Mouse (Mus musculus) midbrain, embryonic 16.5 days (tissue): ENCODE results near the gene Rhcg. TPM values are rescaled to one million over a fixed set of nuclear protein-coding genes. Genes with fewer than 3 reads are reported as not detected.
A peak's percentile ranks its signal among the peaks of the same experiment; 100 is the strongest.

Source experiments
- ATAC-seq: fragments of 200-750 bp; cut with Nextera tagmentation; 2 replicates; pipeline ENCODE4 v1.8.0; 2017; ENCODE audit warnings: moderate TSS enrichment
- H3K27ac ChIP-seq: fragments of 300-500 bp; sonication (generic); 2 replicates; pipeline ENCODE4 v1.5.1; 2014; ENCODE audit warnings: mild to moderate bottlenecking, low read length, mixed read lengths
- H3K27me3 ChIP-seq: fragments of 300-500 bp; sonication (generic); 2 replicates; pipeline ENCODE4 v1.6.1; 2014; ENCODE audit warnings: low read depth, low read length, mixed read lengths; ENCODE audit not compliant: control insufficient read depth, insufficient read depth
- H3K36me3 ChIP-seq: fragments of 300-500 bp; sonication (generic); 2 replicates; pipeline ENCODE4 v1.6.1; 2014; ENCODE audit warnings: mild to moderate bottlenecking, low read length, moderate library complexity, mixed read lengths; ENCODE audit not compliant: control insufficient read depth, insufficient read depth
- H3K4me1 ChIP-seq: fragments of 300-500 bp; sonication (generic); 2 replicates; pipeline ENCODE4 v1.6.1; 2014; ENCODE audit warnings: mild to moderate bottlenecking, low read length, mixed read lengths; ENCODE audit not compliant: control insufficient read depth, insufficient read depth
- H3K4me2 ChIP-seq: fragments of 300-500 bp; sonication (generic); 2 replicates; pipeline ENCODE4 v1.6.1; 2014; ENCODE audit warnings: mild to moderate bottlenecking, low read length, mixed read lengths
- H3K4me3 ChIP-seq: fragments of 300-500 bp; sonication (generic); 2 replicates; pipeline ENCODE4 v1.5.1; 2014; ENCODE audit warnings: low read depth, mild to moderate bottlenecking, low read length, moderate library complexity, mixed read lengths
- H3K9ac ChIP-seq: fragments of 300-500 bp; sonication (generic); 2 replicates; pipeline ENCODE4 v1.6.1; 2014; ENCODE audit warnings: low read depth, low read length, mixed read lengths
- H3K9me3 ChIP-seq: fragments of 300-500 bp; sonication (generic); replicated peaks from 2 replicates; pipeline ENCODE4 v1.6.1; 2014; ENCODE audit warnings: mild to moderate bottlenecking, low read length, mixed read lengths; ENCODE audit not compliant: control insufficient read depth, poor library complexity, severe bottlenecking
- WGBS: fragments of 180-500 bp; shearing (Covaris S2); extraction: QIAGEN DNeasy Blood & Tissue Kit; methylation state at CpG from one replicate; pipeline ENCODE4 v1.1.7; 2014; 5-methylcytosine and 5-hydroxymethylcytosine counted together
- polyA plus RNA-seq: library from polyadenylated mRNA; unstranded; fragments of >200 nt; fragmentation: Nextera tagmentation; extraction: Ambion mirVana; gene quantifications from 2 replicates; pipeline ENCODE4 v1.2.1, GENCODE M21; 2015

Rhcg gene
- polyA plus RNA-seq: 2.3 and 4.3 TPM in 2 replicates

- Histone ChIP-seq H3K9ac (no peak within 1 kb of the TSS), H3K4me2 (peak within 1 kb of the TSS; percentile 41), H3K9me3 (no peaks in the 10 kb centered on the region), H3K27me3 (peaks cover 28% of the 10 kb centered on the region), H3K4me1 (no peaks in the 10 kb centered on the region), H3K4me3 (peak within 1 kb of the TSS; percentile 20; the same call in 1 of the 2 replicates), H3K36me3 (no peaks in the 10 kb centered on the region), H3K27ac (no peak within 1 kb of the TSS)
- no peak for ATAC-seq
- 8% methylated on average over 33 of the region's 33 CpGs for WGBS
Observed at GRCm38 (mm10) chr7:79617418-79617817, at the start of gene Rhcg. TSS of gene Rhcg (minus strand) at chr7:79617657.

GRCm38 (mm10) chr7:79666690-79667089, 49.2 kb upstream of the Rhcg start:
- H3K4me3 ChIP-seq: no peak overlapping the region
- no peak overlapping the region for H3K27ac ChIP-seq
- H3K9me3 ChIP-seq: no peaks in the 10 kb centered on the region
- no peak overlapping the region for H3K4me2 ChIP-seq
- no peak for ATAC-seq
- no peaks in the 10 kb centered on the region for H3K36me3 ChIP-seq
- H3K4me1 ChIP-seq: no peaks in the 10 kb centered on the region
- no peaks in the 10 kb centered on the region for H3K27me3 ChIP-seq
- no peak overlapping the region for H3K9ac ChIP-seq

GRCm38 (mm10) chr7:79661253-79661890, 43.9 kb upstream of the Rhcg start:
- 13% methylated on average over 5 of the region's 5 CpGs for WGBS
- Histone ChIP-seq H3K4me2 (peak overlapping the region; percentile 100), H3K4me3 (peak overlapping the region; percentile 79), H3K36me3 (no peaks in the 10 kb centered on the region), H3K9me3 (no peaks in the 10 kb centered on the region), H3K9ac (no peak overlapping the region; the same call in 1 of the 2 replicates), H3K27ac (no peak overlapping the region), H3K4me1 (peaks cover 13% of the 10 kb centered on the region; the same call in 1 of the 2 replicates), H3K27me3 (no peaks in the 10 kb centered on the region)
- no peak for ATAC-seq

- H3K4me3 ChIP-seq: peak overlapping the region; percentile 79
- peaks cover 13% of the 10 kb centered on the region; the same call in 1 of the 2 replicates for H3K4me1 ChIP-seq
- no peaks in the 10 kb centered on the region for H3K36me3 ChIP-seq
- ATAC-seq: peak; percentile 39
- H3K9me3 ChIP-seq: no peaks in the 10 kb centered on the region
- H3K27me3 ChIP-seq: no peaks in the 10 kb centered on the region
- peak overlapping the region; percentile 100 for H3K4me2 ChIP-seq
- under 1% methylated on average over 72 of the region's 73 CpGs for WGBS
- no peak overlapping the region for H3K27ac ChIP-seq
- peak overlapping the region; percentile 60 for H3K9ac ChIP-seq
Observed at GRCm38 (mm10) chr7:79660291-79661150, 43.1 kb upstream of the Rhcg start.

GRCm38 (mm10) chr7:79659578-79660290, 42.3 kb upstream of the Rhcg start, which contains the start of gene Ticrr:
TSS of gene Ticrr (plus strand) at chr7:79660196.
- ATAC-seq: peak; percentile 100
- under 1% methylated on average over 37 of the region's 39 CpGs for WGBS
- peaks cover 13% of the 10 kb centered on the region; the same call in 1 of the 2 replicates for H3K4me1 ChIP-seq
- H3K9ac ChIP-seq: peak within 1 kb of the TSS; percentile 60
- peak within 1 kb of the TSS; percentile 79 for H3K4me3 ChIP-seq
- H3K4me2 ChIP-seq: peak within 1 kb of the TSS; percentile 100
- no peaks in the 10 kb centered on the region for H3K9me3 ChIP-seq
- H3K27ac ChIP-seq: no peak within 1 kb of the TSS
- no peaks in the 10 kb centered on the region for H3K36me3 ChIP-seq
- H3K27me3 ChIP-seq: no peaks in the 10 kb centered on the region

- Histone ChIP-seq H3K4me2 (no peak overlapping the region), H3K9ac (no peak overlapping the region), H3K27me3 (no peaks in the 10 kb centered on the region), H3K4me3 (no peak overlapping the region), H3K4me1 (peaks cover 3% of the 10 kb centered on the region; the same call in 1 of the 2 replicates), H3K9me3 (no peaks in the 10 kb centered on the region), H3K36me3 (no peaks in the 10 kb centered on the region), H3K27ac (no peak overlapping the region)
- ATAC-seq: no peak
- WGBS: 17% methylated on average over 1 of the region's 1 CpGs
Observed at GRCm38 (mm10) chr7:79654586-79654985, 37.1 kb upstream of the Rhcg start.

- Histone ChIP-seq H3K4me2 (no peak overlapping the region), H3K4me1 (peaks cover 1% of the 10 kb centered on the region; the same call in 1 of the 2 replicates), H3K9ac (no peak overlapping the region), H3K27ac (no peak overlapping the region), H3K27me3 (no peaks in the 10 kb centered on the region), H3K9me3 (no peaks in the 10 kb centered on the region), H3K4me3 (no peak overlapping the region), H3K36me3 (no peaks in the 10 kb centered on the region)
- WGBS: 61% methylated on average over 1 of the region's 1 CpGs
- no peak for ATAC-seq
Observed at GRCm38 (mm10) chr7:79654185-79654584, 36.7 kb upstream of the Rhcg start.

GRCm38 (mm10) chr7:79649005-79649404, 31.5 kb upstream of the Rhcg start:
- 7% methylated on average over 3 of the region's 3 CpGs for whole genome bisulfite sequencing

More at GRCm38 (mm10) chr7:79649005-79649404, 31.5 kb upstream of the Rhcg start:
- Histone ChIP-seq H3K9me3 (no peaks in the 10 kb centered on the region), H3K4me2 (no peak overlapping the region), H3K4me1 (no peaks in the 10 kb centered on the region), H3K36me3 (no peaks in the 10 kb centered on the region), H3K27me3 (no peaks in the 10 kb centered on the region), H3K27ac (no peak overlapping the region), H3K9ac (no peak overlapping the region), H3K4me3 (no peak overlapping the region)
- ATAC-seq: no peak
